Mouse (Mus musculus) limb, embryonic 14.5 days (tissue): Measurements from ENCODE around the gene Sh2d4b. TPM values are rescaled to one million over a fixed set of nuclear protein-coding genes. Genes with fewer than 3 reads are reported as not detected.

ENCODE experiments used
- ATAC-seq: fragments of 200-750 bp; cut with Nextera tagmentation; 2 replicates; pipeline ENCODE4 v1.8.0; 2017; ENCODE audit warnings: low read depth, moderate number of reproducible peaks, moderate TSS enrichment; ENCODE audit not compliant: low FRiP score
- DNase-seq: peaks from one replicate; pipeline ENCODE4 v3.0.0-alpha.2; 2015; ENCODE audit warnings: low spot score
- H3K27ac ChIP-seq: fragments of 300-500 bp; sonication (generic); replicated peaks from 2 replicates; pipeline ENCODE4 v1.5.1; 2014; ENCODE audit warnings: low read depth, mild to moderate bottlenecking, low read length, moderate library complexity, mixed read lengths
- H3K27me3 ChIP-seq: fragments of 300-500 bp; sonication (generic); 2 replicates; pipeline ENCODE4 v1.6.1; 2014; ENCODE audit warnings: low read length, mixed read lengths; ENCODE audit not compliant: control insufficient read depth, insufficient read depth
- H3K36me3 ChIP-seq: fragments of 300-500 bp; sonication (generic); 2 replicates; pipeline ENCODE4 v1.6.1; 2014; ENCODE audit warnings: mild to moderate bottlenecking, low read length, moderate library complexity, mixed read lengths; ENCODE audit not compliant: control insufficient read depth, insufficient read depth
- H3K4me1 ChIP-seq: fragments of 300-500 bp; sonication (generic); 2 replicates; pipeline ENCODE4 v1.6.1; 2014; ENCODE audit warnings: antibody characterized with exemption, low read length, mixed read lengths; ENCODE audit not compliant: control insufficient read depth, insufficient read depth
- H3K4me2 ChIP-seq: fragments of 300-500 bp; sonication (generic); replicated peaks from 2 replicates; pipeline ENCODE4 v1.6.1; 2014; ENCODE audit warnings: low read depth, mild to moderate bottlenecking, low read length, moderate library complexity; ENCODE audit not compliant: severe bottlenecking
- H3K4me3 ChIP-seq: fragments of 300-500 bp; sonication (generic); replicated peaks from 2 replicates; pipeline ENCODE4 v1.5.1; 2014; ENCODE audit warnings: low read length
- H3K9ac ChIP-seq: fragments of 300-500 bp; sonication (generic); 2 replicates; pipeline ENCODE4 v1.6.1; 2014; ENCODE audit warnings: mild to moderate bottlenecking, low read depth, low read length, moderate library complexity; ENCODE audit not compliant: severe bottlenecking
- H3K9me3 ChIP-seq: fragments of 300-500 bp; sonication (generic); 2 replicates; pipeline ENCODE4 v1.6.1; 2016; ENCODE audit warnings: low read length; ENCODE audit not compliant: control insufficient read depth
- POLR2A ChIP-seq: fragments of 200-500 bp; IDR thresholded peaks from 2 replicates; pipeline ENCODE4 v1.8.0; 2012; ENCODE audit warnings: inconsistent platforms, mild to moderate bottlenecking, moderate library complexity, borderline replicate concordance; ENCODE audit not compliant: insufficient read depth, insufficient read length; ENCODE audit errors: extremely low read depth
- WGBS: fragments of 180-500 bp; shearing (Covaris S2); extraction: QIAGEN DNeasy Blood & Tissue Kit; methylation state at CpG from one replicate; pipeline ENCODE4 v1.1.7; 2014; 5-methylcytosine and 5-hydroxymethylcytosine counted together
- polyA plus RNA-seq, 2 experiments: library from polyadenylated mRNA; depleted of rRNA in 1 of 2; stranded (reverse) in 1 of 2; unstranded in 1 of 2; fragments of >200 nt; fragmentation: Nextera tagmentation in 1 of 2; extraction: Ambion mirVana in 1 of 2; gene quantifications; 2 replicates each; pipeline versions ENCODE4 v1.2.1 to v1.2.3; 2012 to 2014

Gene Sh2d4b
- polyA plus RNA-seq, 2 experiments, result 0.48 to 1.2 TPM

- Histone ChIP-seq H3K36me3 (no peaks in the 10 kb centered on the region), H3K4me2 (no peak overlapping the region), H3K4me3 (no peak overlapping the region), H3K9me3 (no peaks in the 10 kb centered on the region), H3K9ac (no peak overlapping the region), H3K27ac (no peak overlapping the region), H3K4me1 (no peaks in the 10 kb centered on the region), H3K27me3 (no peaks in the 10 kb centered on the region)
- 71% methylated on average over 2 of the region's 2 CpGs for WGBS
- DNase-seq, result no peak
- no peak for ATAC-seq
- TF ChIP-seq POLR2A, result no peak
Observed at GRCm38 (mm10) chr14:40818051-40818450, 75.0 kb downstream of the Sh2d4b start.

- H3K9ac ChIP-seq, result no peak overlapping the region
- H3K4me1 ChIP-seq, result no peaks in the 10 kb centered on the region
- no peak overlapping the region for H3K4me2 ChIP-seq
- H3K27me3 ChIP-seq, result no peaks in the 10 kb centered on the region
- H3K4me3 ChIP-seq, result no peak overlapping the region
- no peaks in the 10 kb centered on the region for H3K9me3 ChIP-seq
- DNase-seq (no peak), ATAC-seq (no peak)
- H3K27ac ChIP-seq, result no peak overlapping the region
- no peak for TF ChIP-seq POLR2A
- 85% methylated on average over 5 of the region's 5 CpGs for WGBS
- H3K36me3 ChIP-seq, result no peaks in the 10 kb centered on the region
Observed at GRCm38 (mm10) chr14:40816715-40817114, 76.4 kb downstream of the Sh2d4b start.

- no peaks in the 10 kb centered on the region for H3K36me3 ChIP-seq
- H3K4me1 ChIP-seq, result no peaks in the 10 kb centered on the region
- no peak for ATAC-seq
- no peak for TF ChIP-seq POLR2A
- H3K27ac ChIP-seq, result no peak overlapping the region
- no peaks in the 10 kb centered on the region for H3K9me3 ChIP-seq
- H3K4me2 ChIP-seq, result no peak overlapping the region
- DNase-seq, result peak; percentile 64
- no peaks in the 10 kb centered on the region for H3K27me3 ChIP-seq
- WGBS, result 38% methylated on average over 1 of the region's 1 CpGs
- no peak overlapping the region for H3K9ac ChIP-seq
- no peak overlapping the region for H3K4me3 ChIP-seq
Observed at GRCm38 (mm10) chr14:40791606-40792005, 101.5 kb downstream of the Sh2d4b start.

- DNase-seq, result peak; percentile 27
- no peak for ATAC-seq
- H3K4me2 ChIP-seq, result no peak overlapping the region
- no peak overlapping the region for H3K9ac ChIP-seq
- no peaks in the 10 kb centered on the region for H3K27me3 ChIP-seq
- no peak overlapping the region for H3K4me3 ChIP-seq
- H3K27ac ChIP-seq, result no peak overlapping the region
- H3K36me3 ChIP-seq, result no peaks in the 10 kb centered on the region
- WGBS, result 43% methylated on average over 3 of the region's 3 CpGs
- no peaks in the 10 kb centered on the region for H3K9me3 ChIP-seq
- no peak for TF ChIP-seq POLR2A
- H3K4me1 ChIP-seq, result no peaks in the 10 kb centered on the region
Observed at GRCm38 (mm10) chr14:40789110-40789509, 104.0 kb downstream of the Sh2d4b start.

- WGBS, result 69% methylated on average over 7 of the region's 7 CpGs
Observed at GRCm38 (mm10) chr14:40769097-40770090, 123.7 kb downstream of the Sh2d4b start.

More at GRCm38 (mm10) chr14:40769097-40770090, 123.7 kb downstream of the Sh2d4b start:
- Histone ChIP-seq H3K27ac (no peak overlapping the region), H3K4me3 (no peak overlapping the region), H3K4me2 (no peak overlapping the region), H3K9me3 (no peaks in the 10 kb centered on the region), H3K4me1 (no peaks in the 10 kb centered on the region), H3K36me3 (no peaks in the 10 kb centered on the region), H3K27me3 (no peaks in the 10 kb centered on the region), H3K9ac (no peak overlapping the region)
- DNase-seq, result no peak
- ATAC-seq, result no peak
- TF ChIP-seq POLR2A, result no peak

Other genes starting within 250 kb of the Sh2d4b start
- 75.2 and 81.8 TPM in 2 replicates for gene Tspan14, start 73.5 kb upstream of the Sh2d4b start, polyA plus RNA-seq (2012; rRNA removed)
- 75.5 and 80.0 TPM in 2 replicates for gene Tspan14, start 73.5 kb upstream of the Sh2d4b start, polyA plus RNA-seq (2014; fragmentation: Nextera tagmentation; extraction: Ambion mirVana)
- gene Fam213a, start 120.5 kb upstream of the Sh2d4b start, polyA plus RNA-seq (2012; rRNA removed), result 13.7 and 19.6 TPM in 2 replicates
- gene Fam213a, start 120.5 kb upstream of the Sh2d4b start, polyA plus RNA-seq (2014; fragmentation: Nextera tagmentation; extraction: Ambion mirVana), result 27.1 and 29.8 TPM in 2 replicates
- not detected in 2 replicates for gene Dydc2, start 175.9 kb upstream of the Sh2d4b start, polyA plus RNA-seq (2012; rRNA removed)
- not detected in 2 replicates for gene Dydc2, start 175.9 kb upstream of the Sh2d4b start, polyA plus RNA-seq (2014; fragmentation: Nextera tagmentation; extraction: Ambion mirVana)
- gene Dydc1, start 179.6 kb upstream of the Sh2d4b start, polyA plus RNA-seq (2012; rRNA removed), result not detected in 2 replicates
- gene Dydc1, start 179.6 kb upstream of the Sh2d4b start, polyA plus RNA-seq (2014; fragmentation: Nextera tagmentation; extraction: Ambion mirVana), result not detected in 2 replicates
- not detected in 2 replicates for gene Mat1a, start 211.8 kb upstream of the Sh2d4b start, polyA plus RNA-seq (2012; rRNA removed)
- not detected in 2 replicates for gene Mat1a, start 211.8 kb upstream of the Sh2d4b start, polyA plus RNA-seq (2014; fragmentation: Nextera tagmentation; extraction: Ambion mirVana)
- gene Sftpa1, start 238.5 kb upstream of the Sh2d4b start, polyA plus RNA-seq (2012; rRNA removed), result not detected in 2 replicates
- gene Sftpa1, start 238.5 kb upstream of the Sh2d4b start, polyA plus RNA-seq (2014; fragmentation: Nextera tagmentation; extraction: Ambion mirVana), result not detected in 2 replicates